Mouse (Mus musculus) retina, postnatal 7 days (tissue): ENCODE measurements around the gene Dis3l2.

Experiments used
- DNase-seq: peaks from one replicate; pipeline ENCODE4 v3.0.0-alpha.2; 2012; ENCODE audit warnings: low read depth, low spot score

Gene Dis3l2

GRCm38 (mm10) chr1:86703300-86703964 is at the start of gene Dis3l2:
Gene Dis3l2, plus strand, starts transcription at chr1:86703808.
- DNase-seq, result peak; percentile 82

DNA sequence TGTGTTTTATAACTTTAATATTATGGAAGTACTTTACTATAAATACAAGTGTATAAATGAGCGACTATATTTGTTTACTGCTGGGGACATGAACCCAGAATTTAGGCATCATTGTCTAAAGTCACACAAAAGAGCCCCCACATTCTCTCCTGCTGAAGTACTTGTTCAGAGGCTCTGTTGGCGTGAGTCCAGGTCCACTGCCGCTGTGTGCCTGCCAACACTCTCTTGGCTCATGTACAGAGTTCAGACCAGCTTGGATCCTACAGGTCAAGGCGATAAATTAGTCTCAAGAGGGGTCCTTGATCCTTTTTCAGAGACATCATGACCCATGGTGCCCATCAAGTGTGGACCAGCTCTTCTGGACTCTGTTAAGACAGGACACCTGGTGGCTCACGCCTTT is 46.5 kb upstream of the Dis3l2 start:
- DNase-seq, result no peak

- DNase-seq, result no peak
Measured at GRCm38 (mm10) chr1:86665091-86665490, 38.5 kb upstream of the Dis3l2 start.

DNA sequence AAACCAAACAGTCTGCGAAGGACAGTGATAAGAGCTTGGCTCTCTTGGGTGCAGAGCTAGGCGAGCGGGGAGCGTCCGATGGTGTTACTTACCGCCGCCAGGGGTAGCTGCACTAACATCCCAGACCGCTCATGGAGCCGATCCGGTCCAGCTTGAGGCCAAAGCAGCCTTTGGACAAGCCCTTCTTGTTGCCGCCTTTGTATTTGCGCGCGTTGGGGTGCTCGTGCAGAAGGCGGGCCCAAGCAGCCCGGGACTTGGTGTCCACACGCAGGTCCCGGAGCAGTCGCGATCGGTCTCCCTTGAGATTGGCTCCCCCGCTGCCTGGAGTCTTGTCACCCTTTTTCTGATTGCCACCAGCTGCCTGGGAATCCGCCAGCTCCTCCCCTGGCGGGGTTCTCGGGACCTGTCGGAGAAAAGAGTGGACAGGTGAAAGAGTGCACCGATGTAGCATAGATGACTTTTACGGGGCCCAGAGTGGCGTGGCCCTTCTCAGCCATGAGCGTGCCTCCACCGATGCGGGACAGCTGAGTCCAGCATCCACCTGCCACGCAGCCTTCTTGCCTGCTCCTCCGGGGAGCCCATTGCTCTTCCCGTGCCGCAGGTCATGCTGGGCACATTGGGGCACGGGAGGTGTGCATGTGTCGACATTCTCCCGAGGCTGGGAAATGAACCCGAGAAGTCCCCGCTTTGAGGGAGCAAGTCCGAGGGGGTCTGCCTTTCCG is 33.9 kb upstream of the Dis3l2 start:
- DNase-seq, result peak; percentile 56

DNA sequence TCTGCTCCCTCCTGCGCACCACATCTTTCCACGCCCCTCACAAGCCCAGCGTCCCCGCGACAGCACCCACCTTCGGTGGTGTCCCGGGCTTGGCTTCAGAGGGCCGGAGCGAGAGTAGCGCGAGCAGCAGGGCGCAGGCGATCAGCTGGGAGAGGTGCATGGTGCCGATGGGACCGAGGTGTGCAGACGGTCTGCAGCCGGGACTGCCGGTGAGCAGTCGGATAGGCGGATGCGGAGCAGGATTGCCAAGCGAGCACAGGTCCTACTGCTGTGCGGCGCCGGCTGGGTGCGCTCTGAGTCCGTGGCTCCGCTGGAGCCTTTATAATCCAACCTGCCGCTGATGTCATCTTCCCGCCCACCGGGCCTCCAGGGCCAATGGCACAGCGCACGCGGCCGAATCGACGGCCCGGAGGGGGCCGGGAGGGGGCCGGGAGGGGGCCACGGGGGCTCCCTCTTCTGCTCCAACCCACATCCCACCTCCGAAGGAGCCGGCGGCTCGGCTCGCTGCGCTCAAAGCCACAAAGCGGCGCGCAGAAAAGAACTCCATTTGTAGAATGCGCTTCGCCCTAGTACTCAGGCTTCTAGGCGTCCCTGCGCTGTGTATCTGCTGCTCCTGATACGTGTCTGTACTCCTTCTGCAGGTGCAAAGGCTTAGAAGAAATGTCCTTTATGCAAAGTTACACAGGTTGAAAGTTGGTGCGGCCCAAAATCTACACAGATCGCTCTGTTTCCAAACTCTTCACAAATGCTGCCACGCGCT is 33.1 kb upstream of the Dis3l2 start, which contains the start of gene Nppc:
Gene Nppc (minus strand): TSS at position 293 of the 760 bp plus-strand sequence.
- peak; percentile 46 for DNase-seq

GRCm38 (mm10) chr1:86674385-86674784 is 29.2 kb upstream of the Dis3l2 start:
- DNase-seq, result no peak

GRCm38 (mm10) chr1:86675126-86675525 is 28.5 kb upstream of the Dis3l2 start:
- no peak for DNase-seq

DNA sequence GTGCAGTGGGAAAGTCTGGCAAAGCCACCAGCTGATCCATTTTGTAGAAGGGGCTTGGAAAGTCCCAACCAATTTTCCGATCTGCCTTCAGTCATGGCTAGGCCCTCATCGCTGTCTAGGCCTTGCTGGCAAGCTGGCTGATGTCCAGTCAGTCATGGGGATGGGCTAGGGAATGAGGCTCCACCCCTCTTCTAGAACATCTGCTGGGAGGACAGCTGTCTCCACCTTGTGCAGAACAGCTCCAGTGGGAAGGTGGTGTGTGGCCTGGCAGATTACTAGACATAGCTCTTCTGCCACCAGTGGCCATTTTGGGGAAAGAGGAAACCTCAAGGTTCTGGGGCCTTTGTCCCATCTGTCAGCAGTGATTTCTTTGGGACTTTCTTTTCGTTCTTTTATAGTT is 26.0 kb upstream of the Dis3l2 start:
- DNase-seq, result no peak

GRCm38 (mm10) chr1:86678667-86679066 is 24.9 kb upstream of the Dis3l2 start:
- no peak for DNase-seq

GRCm38 (mm10) chr1:86687236-86687635 is 16.4 kb upstream of the Dis3l2 start:
- no peak for DNase-seq

GRCm38 (mm10) chr1:86691027-86691426 is 12.6 kb upstream of the Dis3l2 start:
- no peak for DNase-seq

GRCm38 (mm10) chr1:86696948-86697347 is 6.7 kb upstream of the Dis3l2 start:
- no peak for DNase-seq

- DNase-seq, result no peak
Measured at GRCm38 (mm10) chr1:86698721-86699120, 4.9 kb upstream of the Dis3l2 start.

GRCm38 (mm10) chr1:86699346-86700136 is 4.1 kb upstream of the Dis3l2 start:
- DNase-seq, result no peak

GRCm38 (mm10) chr1:86700367-86700766 is 3.2 kb upstream of the Dis3l2 start:
- DNase-seq, result no peak

DNA sequence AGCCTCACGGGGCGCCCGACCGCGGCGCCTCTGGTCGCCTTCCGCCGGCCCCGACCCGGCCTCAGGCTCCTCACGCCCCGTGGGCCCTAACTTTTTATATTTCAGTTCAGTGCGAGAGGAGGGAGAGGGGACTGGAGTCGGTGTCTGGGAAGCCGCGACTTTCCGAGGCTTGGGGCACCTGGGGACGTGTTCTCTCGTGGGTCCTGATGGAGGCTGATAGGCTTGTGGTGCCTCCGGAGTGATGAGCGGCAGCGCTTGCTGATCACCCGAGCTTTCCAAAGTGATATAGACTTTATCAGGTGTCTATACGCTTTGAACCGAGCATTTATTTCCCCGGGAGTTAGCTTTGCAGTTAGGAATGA is 338 bp downstream of the Dis3l2 start:
- DNase-seq, result no peak

- no peak for DNase-seq
Measured at GRCm38 (mm10) chr1:86705461-86705860, 1.9 kb downstream of the Dis3l2 start.

DNA sequence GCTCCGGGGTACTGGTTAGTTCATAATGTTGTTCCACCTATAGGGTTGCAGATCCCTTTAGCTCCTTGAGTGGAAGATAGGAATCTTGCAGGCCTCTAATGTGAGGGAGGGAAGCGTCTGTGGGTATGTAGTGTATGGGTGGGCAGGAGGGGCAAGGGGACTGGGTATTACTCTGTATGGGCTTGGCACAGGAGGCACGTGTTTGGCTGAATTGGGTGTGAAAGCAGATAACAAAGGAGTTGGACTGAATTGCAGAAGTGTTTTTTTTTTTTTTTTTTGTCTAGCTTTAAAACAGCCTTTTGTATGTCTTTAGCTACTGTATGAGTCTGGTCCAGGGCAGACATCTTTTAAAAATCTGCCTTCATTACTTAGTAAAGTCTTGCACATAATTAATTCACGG is 5.9 kb downstream of the Dis3l2 start:
- no peak for DNase-seq

- DNase-seq, result no peak
Measured at GRCm38 (mm10) chr1:86712045-86712444, 8.4 kb downstream of the Dis3l2 start.

- no peak for DNase-seq
Measured at GRCm38 (mm10) chr1:86713054-86713453, 9.4 kb downstream of the Dis3l2 start.

DNA sequence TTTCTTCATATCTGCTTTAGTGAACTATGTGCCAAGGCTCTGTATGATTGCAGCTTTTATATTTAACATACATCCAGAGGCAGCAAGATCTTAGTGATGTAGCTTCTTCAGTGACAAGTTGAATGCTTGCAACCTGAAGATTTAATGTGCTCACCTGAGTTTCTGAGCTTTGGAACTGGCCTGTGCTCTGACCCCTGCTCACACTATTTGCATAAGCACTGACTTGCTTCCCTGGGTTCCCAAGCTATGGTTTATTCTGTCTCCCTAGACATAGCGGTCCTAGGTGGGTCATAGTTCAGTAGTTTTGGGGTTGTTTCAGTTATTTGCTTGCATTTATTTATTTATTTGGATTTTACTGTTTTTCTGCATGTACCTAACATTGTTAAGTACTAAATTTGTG is 14.6 kb downstream of the Dis3l2 start:
- DNase-seq, result no peak

DNA sequence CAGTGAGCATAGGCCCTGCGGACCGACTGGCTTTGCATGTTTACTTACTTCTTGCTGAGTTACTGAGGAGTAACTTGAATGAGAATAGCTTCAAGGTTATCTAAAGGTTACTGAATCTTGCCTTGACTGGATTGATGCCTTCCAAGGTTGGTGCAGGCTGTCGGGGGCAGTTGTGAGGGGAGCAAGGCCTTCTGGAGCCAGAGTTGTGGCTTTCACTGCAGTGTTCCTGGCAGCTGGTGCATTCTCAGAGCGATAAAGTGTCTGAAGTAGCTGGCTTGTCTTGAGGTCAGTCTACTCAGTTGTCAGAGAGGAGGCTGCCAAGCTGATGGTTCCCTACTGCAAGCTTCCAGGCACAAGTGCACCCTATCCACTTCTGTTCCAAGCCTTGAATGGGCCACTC is 15.8 kb downstream of the Dis3l2 start:
- DNase-seq, result no peak
